8 mouse cellular contexts compared by ENCODE assay signal in genomic region chrX:36939806-36940413, GRCm38 (mm10). TPM values are rescaled to one million over a fixed set of nuclear protein-coding genes. Genes with fewer than 3 reads are reported as not detected.
A peak's percentile ranks its signal among the peaks of the same experiment; 100 is the strongest.
DNase-seq lines count a peak whose midpoint lies in the region; ATAC-seq and TF ChIP-seq lines count a peak whose summit lies in the region.
"Had no signal": no experiment of that assay in that cellular context is flagged by ENCODE, and none has a peak within 500 bp of the region (broad histone marks: within the 10 kb centered on the region; RNA-seq: fewer than 3 reads in every experiment).

No protein-coding gene starts in this region.

- no peak overlapping the region for H3K4me3 ChIP-seq in liver, adult 2 months (ENCODE audit: insufficient read depth, low read depth, low read length)
- H3K4me3 ChIP-seq in liver, embryonic 12.5 days = no peak overlapping the region
- no peak overlapping the region for H3K4me3 ChIP-seq in kidney, postnatal 0 days (replicated peaks; ENCODE audit: low read depth, low read length)
- H3K4me3 ChIP-seq: liver, embryonic 15.5 days had no signal

- ATAC-seq in liver, embryonic 12.5 days = no peak
- 0 out of 2 replicates have a peak, but pooled peaks have one; percentile 40 for ATAC-seq in kidney, postnatal 0 days (replicated peaks; ENCODE audit: low FRiP score, low read depth)

- H3K36me3 ChIP-seq in liver, adult 2 months (ENCODE audit: control insufficient read depth, insufficient read depth, low read length) = no peaks in the 10 kb centered on the region
- no peaks in the 10 kb centered on the region for H3K36me3 ChIP-seq in liver, embryonic 12.5 days
- no peaks in the 10 kb centered on the region for H3K36me3 ChIP-seq in kidney, postnatal 0 days (ENCODE audit: insufficient read depth, low read length)
- H3K36me3 ChIP-seq: liver, embryonic 15.5 days had no signal

- 41% methylated on average over 4 of the region's 4 CpGs for WGBS in liver, adult 2 months
- 61% methylated on average over 4 of the region's 4 CpGs for WGBS in liver, embryonic 12.5 days (ENCODE audit: insufficient replicate concordance)
- 71% methylated on average over 4 of the region's 4 CpGs for WGBS in kidney, postnatal 0 days

- no peak for TF ChIP-seq CTCF in liver, adult 2 months (IDR thresholded peaks at IDR 0.05; ENCODE audit: low read depth, low read length)
- no peak for TF ChIP-seq CTCF in kidney, postnatal 0 days (IDR thresholded peaks at IDR 0.05; ENCODE audit: low read depth)

- no peak for TF ChIP-seq POLR2A in liver, adult 2 months (IDR thresholded peaks at IDR 0.05; ENCODE audit: extremely low read depth, insufficient read depth, low read length)

- no peaks in the 10 kb centered on the region for H3K4me1 ChIP-seq in liver, adult 2 months (ENCODE audit: control insufficient read depth, insufficient read depth, low read length)
- no peaks in the 10 kb centered on the region for H3K4me1 ChIP-seq in liver, embryonic 12.5 days
- H3K4me1 ChIP-seq in kidney, postnatal 0 days (replicated peaks; ENCODE audit: insufficient read depth, low read length) = no peaks in the 10 kb centered on the region
- H3K4me1 ChIP-seq: liver, embryonic 15.5 days had no signal

- no peaks in the 10 kb centered on the region for H3K27me3 ChIP-seq in liver, adult 2 months (ENCODE audit: control insufficient read depth, insufficient read depth, low read length)
- H3K27me3 ChIP-seq in liver, embryonic 12.5 days (replicated peaks) = no peaks in the 10 kb centered on the region
- H3K27me3 ChIP-seq in kidney, postnatal 0 days (ENCODE audit: insufficient read depth, low read length) = no peaks in the 10 kb centered on the region
- H3K27me3 ChIP-seq: liver, embryonic 15.5 days had no signal

- no peak overlapping the region for H3K27ac ChIP-seq in liver, adult 2 months (replicated peaks; ENCODE audit: insufficient read depth, low read depth, low read length)
- H3K27ac ChIP-seq in liver, embryonic 12.5 days = no peak overlapping the region
- H3K27ac ChIP-seq in kidney, postnatal 0 days = no peak overlapping the region
- H3K27ac ChIP-seq: liver, embryonic 15.5 days had no signal

- DNase-seq in liver, adult 2 months (ENCODE audit: extremely low read depth, low read depth, low spot score) = peak; percentile 59
- peak; percentile 78 for DNase-seq in adrenal gland, postnatal 14 days
- DNase-seq in gastrocnemius, postnatal 10 days = peak; percentile 29
- DNase-seq in kidney, postnatal 0 days (ENCODE audit: low spot score) = peak; percentile 64
- DNase-seq in ovary, postnatal 36 days (ENCODE audit: low spot score) = peak; percentile 13
- no peak for DNase-seq in thymus, postnatal 4 days

- H3K9ac ChIP-seq in liver, adult 2 months (ENCODE audit: low read depth, low read length) = no peak overlapping the region
- no peak overlapping the region for H3K9ac ChIP-seq in liver, embryonic 12.5 days
- H3K9ac ChIP-seq in kidney, postnatal 0 days (ENCODE audit: low read depth, low read length) = no peak overlapping the region
- H3K9ac ChIP-seq: liver, embryonic 15.5 days had no signal

- H3K79me2 ChIP-seq in liver, adult 2 months (ENCODE audit: control insufficient read depth, insufficient read depth, low read length) = no peaks in the 10 kb centered on the region

- no peak overlapping the region for H3K4me2 ChIP-seq in liver, embryonic 12.5 days
- H3K4me2 ChIP-seq in kidney, postnatal 0 days (ENCODE audit: low read length) = no peak overlapping the region
- H3K4me2 ChIP-seq: liver, embryonic 15.5 days had no signal

- no peaks in the 10 kb centered on the region for H3K9me3 ChIP-seq in liver, embryonic 12.5 days (replicated peaks)
- H3K9me3 ChIP-seq in kidney, postnatal 0 days (replicated peaks; ENCODE audit: low read length) = no peaks in the 10 kb centered on the region
- H3K9me3 ChIP-seq: liver, embryonic 15.5 days had no signal

RNA-seq across cellular contexts. Expression of gene Nkrf, which starts 37.2 kb away (rescaled TPM):
- 1.5 and 1.6 TPM in 2 replicates for total RNA-seq in liver, adult 2 months (2014; rRNA removed)
- 0.39 TPM in 2 replicates for polyA plus RNA-seq in liver, adult 2 months (2012; rRNA removed)
- 1.2 TPM in 2 replicates for polyA plus RNA-seq in liver, embryonic 12.5 days (2016; fragmentation: Nextera tagmentation; extraction: Ambion mirVana)
- total RNA-seq in adrenal gland, postnatal 14 days (2021) = 10.2 and 10.7 TPM in 2 replicates
- total RNA-seq in gastrocnemius, postnatal 10 days (2021) = 1 to 10 TPM; 3.4 to 4.6 TPM
- polyA plus RNA-seq in kidney, postnatal 0 days (2015; fragmentation: Nextera tagmentation; extraction: Ambion mirVana) = 1.4 and 1.6 TPM in 2 replicates

RNA-seq across cellular contexts. Expression of gene Sept6, which starts 51.7 kb away (rescaled TPM):
- 0.55 and 1.9 TPM in 2 replicates for total RNA-seq in liver, adult 2 months (2014; rRNA removed)
- polyA plus RNA-seq in liver, adult 2 months (2012; rRNA removed) = 1.1 and 1.2 TPM in 2 replicates
- 6.1 and 6.2 TPM in 2 replicates for polyA plus RNA-seq in liver, embryonic 12.5 days (2016; fragmentation: Nextera tagmentation; extraction: Ambion mirVana)
- total RNA-seq in adrenal gland, postnatal 14 days (2021) = 17.6 and 22.6 TPM in 2 replicates
- 10 to 100 TPM; 10.7 to 13.5 TPM for total RNA-seq in gastrocnemius, postnatal 10 days (2021)
- 12.3 and 13.1 TPM in 2 replicates for polyA plus RNA-seq in kidney, postnatal 0 days (2015; fragmentation: Nextera tagmentation; extraction: Ambion mirVana)
